Mouse (Mus musculus): ENCODE data around the gene Skap2. TPM values are rescaled to one million over a fixed set of nuclear protein-coding genes. Genes with fewer than 3 reads are reported as not detected.

Skap2 gene
- polyA plus RNA-seq, 1 experiment, result 253 TPM

GRCm38 (mm10) chr6:51863508-51863907, 148.8 kb downstream of the Skap2 start:
- H3K4me1 ChIP-seq (ENCODE audit: control insufficient read depth, insufficient read depth, low read length), result no peaks in the 10 kb centered on the region
- no peak overlapping the region for H3K4me3 ChIP-seq (ENCODE audit: insufficient read depth, low read length)
- TF ChIP-seq CTCF (IDR thresholded peaks at IDR 0.05; ENCODE audit: low read depth, low read length), result no peak
- no peak for TF ChIP-seq POLR2A (IDR thresholded peaks at IDR 0.05; ENCODE audit: borderline replicate concordance, low read depth, low read length)
- no peak overlapping the region for H3K27ac ChIP-seq (ENCODE audit: insufficient read depth, low read depth, low read length)

GRCm38 (mm10) chr6:51860300-51860699, 152.0 kb downstream of the Skap2 start:
- H3K4me1 ChIP-seq (ENCODE audit: control insufficient read depth, insufficient read depth, low read length), result no peaks in the 10 kb centered on the region
- no peak overlapping the region for H3K4me3 ChIP-seq (ENCODE audit: insufficient read depth, low read length)
- no peak overlapping the region for H3K27ac ChIP-seq (ENCODE audit: insufficient read depth, low read depth, low read length)
- no peak for TF ChIP-seq POLR2A (IDR thresholded peaks at IDR 0.05; ENCODE audit: borderline replicate concordance, low read depth, low read length)
- TF ChIP-seq CTCF (IDR thresholded peaks at IDR 0.05; ENCODE audit: low read depth, low read length), result no peak

- TF ChIP-seq POLR2A (IDR thresholded peaks at IDR 0.05; ENCODE audit: borderline replicate concordance, low read depth, low read length), result no peak
- TF ChIP-seq CTCF (IDR thresholded peaks at IDR 0.05; ENCODE audit: low read depth, low read length), result peak; percentile 92
- H3K4me1 ChIP-seq (ENCODE audit: control insufficient read depth, insufficient read depth, low read length), result no peaks in the 10 kb centered on the region; the same call in none of the 2 replicates
- H3K4me3 ChIP-seq (ENCODE audit: insufficient read depth, low read length), result no peak overlapping the region
- H3K27ac ChIP-seq (ENCODE audit: insufficient read depth, low read depth, low read length), result no peak overlapping the region
Measured at GRCm38 (mm10) chr6:51857821-51858220, 154.5 kb downstream of the Skap2 start.

- TF ChIP-seq CTCF (IDR thresholded peaks at IDR 0.05; ENCODE audit: low read depth, low read length) (no peak), POLR2A (IDR thresholded peaks at IDR 0.05; ENCODE audit: borderline replicate concordance, low read depth, low read length) (no peak)
- Histone ChIP-seq H3K4me3 (ENCODE audit: insufficient read depth, low read length) (no peak overlapping the region), H3K4me1 (ENCODE audit: control insufficient read depth, insufficient read depth, low read length) (no peaks in the 10 kb centered on the region; the same call in none of the 2 replicates), H3K27ac (ENCODE audit: insufficient read depth, low read depth, low read length) (no peak overlapping the region)
Measured at GRCm38 (mm10) chr6:51853291-51853690, 159.1 kb downstream of the Skap2 start.

- no peak overlapping the region for H3K4me3 ChIP-seq (ENCODE audit: insufficient read depth, low read length)
- no peak overlapping the region for H3K27ac ChIP-seq (ENCODE audit: insufficient read depth, low read depth, low read length)
- TF ChIP-seq CTCF (IDR thresholded peaks at IDR 0.05; ENCODE audit: low read depth, low read length) (no peak), POLR2A (IDR thresholded peaks at IDR 0.05; ENCODE audit: borderline replicate concordance, low read depth, low read length) (no peak)
- no peaks in the 10 kb centered on the region; the same call in none of the 2 replicates for H3K4me1 ChIP-seq (ENCODE audit: control insufficient read depth, insufficient read depth, low read length)
Measured at GRCm38 (mm10) chr6:51852643-51853042, 159.7 kb downstream of the Skap2 start.

- no peaks in the 10 kb centered on the region; the same call in none of the 2 replicates for H3K4me1 ChIP-seq (ENCODE audit: control insufficient read depth, insufficient read depth, low read length)
- H3K4me3 ChIP-seq (ENCODE audit: insufficient read depth, low read length), result no peak overlapping the region
- H3K27ac ChIP-seq (ENCODE audit: insufficient read depth, low read depth, low read length), result no peak overlapping the region
- TF ChIP-seq POLR2A (IDR thresholded peaks at IDR 0.05; ENCODE audit: borderline replicate concordance, low read depth, low read length) (no peak), CTCF (IDR thresholded peaks at IDR 0.05; ENCODE audit: low read depth, low read length) (no peak)
Measured at GRCm38 (mm10) chr6:51851544-51851943, 160.8 kb downstream of the Skap2 start.

GRCm38 (mm10) chr6:51850030-51850817, 162.1 kb downstream of the Skap2 start:
- no peak overlapping the region for H3K4me3 ChIP-seq (ENCODE audit: insufficient read depth, low read length)
- H3K4me1 ChIP-seq (ENCODE audit: control insufficient read depth, insufficient read depth, low read length), result no peaks in the 10 kb centered on the region; the same call in none of the 2 replicates
- no peak overlapping the region for H3K27ac ChIP-seq (ENCODE audit: insufficient read depth, low read depth, low read length)
- TF ChIP-seq CTCF (IDR thresholded peaks at IDR 0.05; ENCODE audit: low read depth, low read length) (no peak), POLR2A (IDR thresholded peaks at IDR 0.05; ENCODE audit: borderline replicate concordance, low read depth, low read length) (no peak)

GRCm38 (mm10) chr6:51849561-51849960, 162.8 kb downstream of the Skap2 start:
- Histone ChIP-seq H3K27ac (ENCODE audit: insufficient read depth, low read depth, low read length) (no peak overlapping the region), H3K4me1 (ENCODE audit: control insufficient read depth, insufficient read depth, low read length) (no peaks in the 10 kb centered on the region; the same call in none of the 2 replicates), H3K4me3 (ENCODE audit: insufficient read depth, low read length) (no peak overlapping the region)
- TF ChIP-seq POLR2A (IDR thresholded peaks at IDR 0.05; ENCODE audit: borderline replicate concordance, low read depth, low read length) (no peak), CTCF (IDR thresholded peaks at IDR 0.05; ENCODE audit: low read depth, low read length) (no peak)

GRCm38 (mm10) chr6:51844106-51844505, 168.2 kb downstream of the Skap2 start:
- H3K27ac ChIP-seq (ENCODE audit: insufficient read depth, low read depth, low read length), result no peak overlapping the region
- H3K4me1 ChIP-seq (ENCODE audit: control insufficient read depth, insufficient read depth, low read length), result no peaks in the 10 kb centered on the region
- TF ChIP-seq CTCF (IDR thresholded peaks at IDR 0.05; ENCODE audit: low read depth, low read length) (no peak), POLR2A (IDR thresholded peaks at IDR 0.05; ENCODE audit: borderline replicate concordance, low read depth, low read length) (no peak)
- H3K4me3 ChIP-seq (ENCODE audit: insufficient read depth, low read length), result no peak overlapping the region

- Histone ChIP-seq H3K4me1 (ENCODE audit: control insufficient read depth, insufficient read depth, low read length) (no peaks in the 10 kb centered on the region), H3K27ac (ENCODE audit: insufficient read depth, low read depth, low read length) (no peak overlapping the region), H3K4me3 (ENCODE audit: insufficient read depth, low read length) (no peak overlapping the region)
- TF ChIP-seq CTCF (IDR thresholded peaks at IDR 0.05; ENCODE audit: low read depth, low read length), result no peak
- TF ChIP-seq POLR2A (IDR thresholded peaks at IDR 0.05; ENCODE audit: borderline replicate concordance, low read depth, low read length), result no peak
Measured at GRCm38 (mm10) chr6:51843081-51843480, 169.3 kb downstream of the Skap2 start.

Measured in bone marrow macrophage, adult 2 months (primary cell).